Mouse (Mus musculus) forebrain, embryonic 10.5 days (tissue): ENCODE data around the gene Itsn2. TPM values are rescaled to one million over a fixed set of nuclear protein-coding genes. Genes with fewer than 3 reads are reported as not detected.
"Not testable (repeated sequence)": the region's sequence is repeated elsewhere in the genome, so short reads cannot be mapped to it uniquely, and the experiment has no call there.

Experiments
- DNase-seq: peaks from one replicate; pipeline ENCODE4 v3.0.0-alpha.2; 2017; ENCODE audit warnings: low spot score; ENCODE audit errors: extremely low spot score
- H3K27ac ChIP-seq: fragments of 300-500 bp; sonication (generic); 2 replicates; pipeline ENCODE4 v1.5.1; 2016; ENCODE audit warnings: mild to moderate bottlenecking
- H3K27me3 ChIP-seq: fragments of 300-500 bp; sonication (generic); 2 replicates; pipeline ENCODE4 v1.6.1; 2016; ENCODE audit warnings: mild to moderate bottlenecking; ENCODE audit not compliant: poor library complexity, severe bottlenecking
- H3K36me3 ChIP-seq: fragments of 300-500 bp; sonication (generic); replicated peaks from 2 replicates; pipeline ENCODE4 v1.6.1; 2016; ENCODE audit warnings: mild to moderate bottlenecking, moderate library complexity
- H3K4me1 ChIP-seq: fragments of 300-500 bp; sonication (generic); 2 replicates; pipeline ENCODE4 v1.6.1; 2016
- H3K4me3 ChIP-seq: fragments of 300-500 bp; sonication (generic); 2 replicates; pipeline ENCODE4 v1.5.1; 2016; ENCODE audit warnings: mild to moderate bottlenecking, moderate library complexity
- H3K9me3 ChIP-seq: fragments of 300-500 bp; sonication (generic); 2 replicates; pipeline ENCODE4 v1.6.1; 2016; ENCODE audit warnings: mild to moderate bottlenecking, moderate library complexity
- WGBS: fragments of 180-500 bp; shearing (Covaris S2); methylation state at CpG from one replicate; pipeline ENCODE4 v1.1.7; 2016; 5-methylcytosine and 5-hydroxymethylcytosine counted together
- polyA plus RNA-seq: library from polyadenylated mRNA; unstranded; fragments of >200 nt; fragmentation: Nextera tagmentation; extraction: Ambion mirVana; gene quantifications from 2 replicates; pipeline ENCODE4 v1.2.1, GENCODE M21; 2016

The Itsn2 gene
- polyA plus RNA-seq, 1 experiment from 2014 or later, result 14.5 TPM

GRCm38 (mm10) chr12:4705626-4706025, 113.2 kb downstream of the Itsn2 start:
- not testable (repeated sequence) for H3K4me1 ChIP-seq, H3K9me3 ChIP-seq, H3K27me3 ChIP-seq, H3K27ac ChIP-seq, H3K4me3 ChIP-seq, DNase-seq
- 78% methylated on average over 6 of the region's 6 CpGs for WGBS
- H3K36me3 ChIP-seq, result peaks cover 18% of the 10 kb centered on the region

- Histone ChIP-seq H3K27me3 (no peaks in the 10 kb centered on the region), H3K4me3 (no peak overlapping the region), H3K27ac (no peak overlapping the region), H3K36me3 (peaks cover 18% of the 10 kb centered on the region), H3K9me3 (no peaks in the 10 kb centered on the region), H3K4me1 (no peaks in the 10 kb centered on the region)
- no peak for DNase-seq
- WGBS, result 94% methylated on average over 5 of the region's 5 CpGs
These were observed 113.7 kb downstream of the Itsn2 start for GRCm38 (mm10) chr12:4706175-4706574.

- H3K27me3 ChIP-seq, result no peaks in the 10 kb centered on the region
- 84% methylated on average over 10 of the region's 10 CpGs for WGBS
- no peaks in the 10 kb centered on the region for H3K4me1 ChIP-seq
- no peak overlapping the region for H3K4me3 ChIP-seq
- DNase-seq, result peak; percentile 12
- peaks cover 20% of the 10 kb centered on the region for H3K36me3 ChIP-seq
- H3K9me3 ChIP-seq, result no peaks in the 10 kb centered on the region
- H3K27ac ChIP-seq, result no peak overlapping the region
These were observed 114.5 kb downstream of the Itsn2 start for GRCm38 (mm10) chr12:4706901-4707300.

- Histone ChIP-seq H3K27ac (no peak overlapping the region), H3K36me3 (peaks cover 27% of the 10 kb centered on the region), H3K9me3 (no peaks in the 10 kb centered on the region), H3K4me3 (no peak overlapping the region), H3K4me1 (no peaks in the 10 kb centered on the region), H3K27me3 (no peaks in the 10 kb centered on the region)
- peak; percentile 8 for DNase-seq
- 93% methylated on average over 14 of the region's 14 CpGs for WGBS
These were observed 115.1 kb downstream of the Itsn2 start for GRCm38 (mm10) chr12:4707488-4708017.

GRCm38 (mm10) chr12:4708296-4708695, 115.9 kb downstream of the Itsn2 start:
- no peak overlapping the region for H3K27ac ChIP-seq
- no peaks in the 10 kb centered on the region for H3K4me1 ChIP-seq
- DNase-seq, result peak; percentile 12
- H3K36me3 ChIP-seq, result peaks cover 28% of the 10 kb centered on the region
- 89% methylated on average over 4 of the region's 4 CpGs for WGBS
- H3K4me3 ChIP-seq, result no peak overlapping the region
- H3K27me3 ChIP-seq, result no peaks in the 10 kb centered on the region
- no peaks in the 10 kb centered on the region for H3K9me3 ChIP-seq

- Histone ChIP-seq H3K27me3 (no peaks in the 10 kb centered on the region), H3K4me3 (no peak overlapping the region), H3K4me1 (no peaks in the 10 kb centered on the region), H3K9me3 (no peaks in the 10 kb centered on the region), H3K36me3 (peaks cover 28% of the 10 kb centered on the region), H3K27ac (no peak overlapping the region)
- peak; percentile 11 for DNase-seq
- WGBS, result 84% methylated on average over 8 of the region's 8 CpGs
These were observed 116.6 kb downstream of the Itsn2 start for GRCm38 (mm10) chr12:4708881-4709604.

- no peaks in the 10 kb centered on the region for H3K9me3 ChIP-seq
- no peak overlapping the region for H3K27ac ChIP-seq
- 84% methylated on average over 7 of the region's 7 CpGs for WGBS
- peak; percentile 11 for DNase-seq
- no peaks in the 10 kb centered on the region for H3K27me3 ChIP-seq
- peaks cover 28% of the 10 kb centered on the region for H3K36me3 ChIP-seq
- H3K4me3 ChIP-seq, result no peak overlapping the region
- H3K4me1 ChIP-seq, result no peaks in the 10 kb centered on the region
These were observed 117.5 kb downstream of the Itsn2 start for GRCm38 (mm10) chr12:4709926-4710325.

GRCm38 (mm10) chr12:4713361-4713760, 120.9 kb downstream of the Itsn2 start:
- peaks cover 9% of the 10 kb centered on the region; the same call in 1 of the 2 replicates for H3K4me1 ChIP-seq
- peaks cover 19% of the 10 kb centered on the region for H3K36me3 ChIP-seq
- H3K27ac ChIP-seq, result no peak overlapping the region
- H3K9me3 ChIP-seq, result no peaks in the 10 kb centered on the region
- H3K27me3 ChIP-seq, result no peaks in the 10 kb centered on the region
- WGBS, result 87% methylated on average over 4 of the region's 4 CpGs
- no peak for DNase-seq
- no peak overlapping the region for H3K4me3 ChIP-seq

- H3K4me1 ChIP-seq, result peaks cover 13% of the 10 kb centered on the region; the same call in 1 of the 2 replicates
- 83% methylated on average over 10 of the region's 10 CpGs for WGBS
- H3K27ac ChIP-seq, result no peak overlapping the region
- DNase-seq, result no peak
- H3K27me3 ChIP-seq, result no peaks in the 10 kb centered on the region
- H3K4me3 ChIP-seq, result no peak overlapping the region
- H3K36me3 ChIP-seq, result peaks cover 10% of the 10 kb centered on the region
- no peaks in the 10 kb centered on the region for H3K9me3 ChIP-seq
These were observed 123.2 kb downstream of the Itsn2 start for GRCm38 (mm10) chr12:4715606-4716005.

- 10% methylated on average over 7 of the region's 7 CpGs for WGBS
- no peak for DNase-seq
- Histone ChIP-seq H3K4me3 (no peak overlapping the region), H3K36me3 (peaks cover 3% of the 10 kb centered on the region), H3K9me3 (no peaks in the 10 kb centered on the region), H3K27ac (no peak overlapping the region), H3K4me1 (peaks cover 13% of the 10 kb centered on the region; the same call in 1 of the 2 replicates), H3K27me3 (no peaks in the 10 kb centered on the region)
These were observed 125.0 kb downstream of the Itsn2 start for GRCm38 (mm10) chr12:4717417-4717816.

GRCm38 (mm10) chr12:4719066-4719761, 126.8 kb downstream of the Itsn2 start:
- 84% methylated on average over 13 of the region's 13 CpGs for WGBS
- no peak overlapping the region for H3K4me3 ChIP-seq
- H3K27ac ChIP-seq, result no peak overlapping the region
- H3K36me3 ChIP-seq, result no peaks in the 10 kb centered on the region
- H3K4me1 ChIP-seq, result peaks cover 13% of the 10 kb centered on the region; the same call in 1 of the 2 replicates
- no peak for DNase-seq
- H3K27me3 ChIP-seq, result no peaks in the 10 kb centered on the region
- no peaks in the 10 kb centered on the region for H3K9me3 ChIP-seq

GRCm38 (mm10) chr12:4719762-4720754, 127.6 kb downstream of the Itsn2 start:
- 76% methylated on average over 17 of the region's 17 CpGs for WGBS
- H3K4me3 ChIP-seq, result no peak overlapping the region
- no peaks in the 10 kb centered on the region for H3K27me3 ChIP-seq
- H3K9me3 ChIP-seq, result no peaks in the 10 kb centered on the region
- DNase-seq, result no peak
- peaks cover 13% of the 10 kb centered on the region; the same call in 1 of the 2 replicates for H3K4me1 ChIP-seq
- no peak overlapping the region for H3K27ac ChIP-seq
- no peaks in the 10 kb centered on the region for H3K36me3 ChIP-seq
